Mouse (Mus musculus): ENCODE measurements at regions not wholly inside any gene's neighbourhood (a gene's known extent, or its start where the extent isn't known, plus 50 kb on each side); places are given as distances from the start of the nearest gene placed in this dataset.

DNA sequence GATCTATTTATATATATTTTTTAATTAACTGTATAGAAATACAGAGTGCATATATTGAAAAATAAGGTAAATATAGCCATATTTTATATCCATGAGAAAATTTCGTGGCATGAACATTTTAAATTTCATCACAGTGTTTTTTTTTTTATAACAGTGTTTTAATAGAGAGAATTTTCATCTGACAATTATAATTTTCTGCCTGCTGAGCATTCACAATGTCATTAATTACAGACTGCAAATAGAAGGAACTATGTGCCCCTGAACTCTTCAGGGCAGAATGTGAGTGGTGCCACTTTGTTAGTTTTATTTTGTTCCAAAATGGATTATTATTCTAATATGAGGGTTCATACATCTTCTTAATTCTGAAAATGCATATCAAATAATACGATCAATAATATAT is 358.3 kb upstream of the C030005K15Rik start:
- H3K9me3 ChIP-seq, result no peaks in the 10 kb centered on the region
- DNase-seq (ENCODE audit: low spot score), result no peak
- H3K4me1 ChIP-seq, result no peaks in the 10 kb centered on the region
- no peaks in the 10 kb centered on the region for H3K27me3 ChIP-seq (replicated peaks; ENCODE audit: low read depth, poor library complexity, severe bottlenecking)
- 70% methylated on average over 2 of the region's 2 CpGs for WGBS
- no peak overlapping the region for H3K27ac ChIP-seq (replicated peaks)
- H3K4me3 ChIP-seq, result no peak overlapping the region
- H3K36me3 ChIP-seq (replicated peaks), result no peaks in the 10 kb centered on the region

DNA sequence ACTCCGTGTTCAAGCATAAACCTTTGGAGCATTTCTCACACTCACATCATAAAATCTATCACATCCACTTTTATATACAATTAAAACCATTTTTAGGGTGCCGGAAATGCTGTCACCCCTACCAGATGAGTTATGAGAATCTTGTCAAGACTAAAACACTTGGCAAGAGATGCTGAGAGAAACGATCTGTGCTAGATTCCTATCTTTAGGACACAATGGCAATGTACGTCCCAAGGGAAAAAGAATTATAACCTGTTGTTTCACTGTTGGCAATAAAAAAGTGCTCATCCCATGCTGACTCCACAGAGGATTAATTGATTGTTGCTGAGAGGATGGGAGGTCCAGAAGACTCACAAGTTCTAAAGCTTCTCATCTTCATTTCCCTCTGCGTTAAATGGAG is 389.7 kb upstream of the C030005K15Rik start:
- Histone ChIP-seq H3K4me1 (no peaks in the 10 kb centered on the region), H3K27me3 (replicated peaks; ENCODE audit: low read depth, poor library complexity, severe bottlenecking) (no peaks in the 10 kb centered on the region), H3K4me3 (no peak overlapping the region), H3K9me3 (no peaks in the 10 kb centered on the region), H3K36me3 (replicated peaks) (no peaks in the 10 kb centered on the region), H3K27ac (replicated peaks) (no peak overlapping the region)
- DNase-seq (ENCODE audit: low spot score), result no peak
- WGBS, result 89% methylated on average over 5 of the region's 5 CpGs

DNA sequence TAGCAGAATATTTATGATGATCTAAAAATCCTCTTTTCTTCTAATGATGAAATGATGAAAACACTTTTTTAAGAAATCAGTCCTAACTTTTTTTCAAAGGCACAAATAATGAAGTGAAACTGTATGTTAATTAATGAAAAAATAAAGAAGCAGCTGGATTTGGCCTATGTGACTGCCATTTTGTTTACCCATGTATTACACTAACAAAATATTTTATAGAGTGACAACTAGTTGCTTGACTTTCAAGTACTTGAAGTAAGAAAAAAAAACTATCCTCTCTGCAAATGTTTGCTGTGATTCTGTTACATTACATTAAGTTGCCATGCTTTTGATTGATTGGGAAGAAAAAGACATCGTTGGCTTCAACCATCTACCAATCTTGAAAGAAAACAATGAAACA is 399.2 kb upstream of the C030005K15Rik start:
- Histone ChIP-seq H3K36me3 (replicated peaks) (no peaks in the 10 kb centered on the region), H3K9me3 (no peaks in the 10 kb centered on the region), H3K27ac (replicated peaks) (no peak overlapping the region), H3K4me3 (no peak overlapping the region), H3K4me1 (no peaks in the 10 kb centered on the region), H3K27me3 (replicated peaks; ENCODE audit: low read depth, poor library complexity, severe bottlenecking) (no peaks in the 10 kb centered on the region)
- WGBS, result 91% methylated on average over 1 of the region's 1 CpGs
- DNase-seq (ENCODE audit: low spot score), result no peak

DNA sequence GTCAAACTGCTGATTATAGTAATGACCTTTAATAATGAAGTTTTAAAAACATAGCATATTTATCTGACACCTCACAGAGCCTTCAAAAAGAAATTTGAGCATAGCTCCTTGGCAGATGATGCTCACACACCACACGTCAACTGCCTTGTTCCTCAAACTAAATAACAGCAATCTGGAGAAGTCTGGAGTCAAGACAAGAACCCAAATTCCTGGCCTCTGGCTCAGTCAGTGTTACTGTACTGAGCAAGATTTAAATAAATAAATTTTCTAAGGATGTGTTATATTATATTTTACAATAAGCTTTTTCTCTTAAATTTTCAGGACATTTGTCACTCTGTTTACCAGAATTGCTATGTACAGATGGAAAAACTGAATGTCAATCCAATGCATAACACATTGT is 408.5 kb upstream of the C030005K15Rik start:
- 68% methylated on average over 1 of the region's 1 CpGs for WGBS
- Histone ChIP-seq H3K4me1 (no peaks in the 10 kb centered on the region), H3K9me3 (no peaks in the 10 kb centered on the region), H3K27me3 (replicated peaks; ENCODE audit: low read depth, poor library complexity, severe bottlenecking) (no peaks in the 10 kb centered on the region), H3K36me3 (replicated peaks) (no peaks in the 10 kb centered on the region), H3K4me3 (no peak overlapping the region), H3K27ac (replicated peaks) (no peak overlapping the region)
- DNase-seq (ENCODE audit: low spot score), result no peak

DNA sequence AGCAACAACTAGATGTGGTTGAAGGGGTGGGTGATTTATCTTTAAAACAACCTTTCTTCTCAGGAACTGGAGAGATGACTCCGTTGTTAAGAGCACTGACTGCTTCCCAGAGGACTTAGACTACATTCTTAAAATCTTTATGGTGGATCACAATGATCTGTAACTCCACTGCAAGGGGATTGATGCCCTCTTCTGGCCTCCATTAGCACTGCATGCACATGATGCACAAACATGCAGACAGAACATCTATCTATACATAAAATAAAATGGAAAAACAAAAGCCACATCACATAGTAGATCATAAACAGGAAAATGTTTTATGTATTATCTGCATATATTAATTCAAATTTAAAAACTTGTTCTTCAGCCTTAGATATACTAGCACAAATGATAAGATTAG is 419.2 kb upstream of the C030005K15Rik start:
- DNase-seq (ENCODE audit: low spot score), result no peak
- H3K9me3 ChIP-seq, result no peaks in the 10 kb centered on the region
- no peaks in the 10 kb centered on the region for H3K4me1 ChIP-seq
- H3K4me3 ChIP-seq, result no peak overlapping the region
- H3K27me3 ChIP-seq (replicated peaks; ENCODE audit: low read depth, poor library complexity, severe bottlenecking), result no peaks in the 10 kb centered on the region
- WGBS, result 83% methylated on average over 1 of the region's 1 CpGs
- no peaks in the 10 kb centered on the region for H3K36me3 ChIP-seq (replicated peaks)
- no peak overlapping the region for H3K27ac ChIP-seq (replicated peaks)

DNA sequence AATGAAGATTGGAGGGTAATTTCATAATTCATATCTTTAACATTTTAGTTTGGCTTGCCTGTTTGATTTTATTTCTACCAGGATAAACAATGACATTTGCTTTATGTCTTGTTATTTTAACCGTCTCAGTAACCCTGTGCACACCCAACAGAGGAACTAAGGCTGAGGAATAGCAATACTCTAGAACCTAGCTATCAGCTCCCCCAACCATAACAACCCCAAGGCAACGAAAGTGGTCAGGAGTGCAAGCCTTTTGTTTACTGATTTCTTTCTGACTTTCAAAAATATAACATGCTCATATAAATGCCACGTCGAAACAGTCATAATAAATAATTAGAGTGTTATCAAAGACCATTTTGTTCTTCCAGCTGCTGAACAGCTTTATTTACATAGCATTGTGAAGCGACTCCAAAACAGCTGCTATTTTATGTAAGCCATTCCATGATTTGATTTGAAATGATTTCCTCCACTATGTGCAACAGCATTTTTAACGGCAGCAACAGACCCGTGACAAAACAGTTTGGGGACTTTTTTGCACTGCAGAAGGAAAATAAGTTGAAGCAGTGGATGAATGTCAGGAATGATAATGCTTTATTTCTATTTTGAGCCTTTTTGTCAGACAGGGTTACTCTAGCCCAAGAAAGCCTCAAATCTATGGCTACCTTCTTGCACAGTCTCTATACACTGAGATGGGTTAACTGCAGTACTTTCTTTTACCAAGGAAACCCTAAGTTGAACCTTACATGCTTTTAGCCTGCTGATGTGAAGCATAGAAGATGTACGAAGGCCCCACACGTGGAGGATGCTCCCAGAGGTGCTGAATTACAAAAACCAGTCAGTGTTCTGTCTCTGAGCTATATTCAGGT is 420.7 kb upstream of the C030005K15Rik start:
- H3K4me3 ChIP-seq, result no peak overlapping the region
- no peaks in the 10 kb centered on the region for H3K4me1 ChIP-seq
- 79% methylated on average over 9 of the region's 9 CpGs for WGBS
- no peak for DNase-seq (ENCODE audit: low spot score)
- H3K27ac ChIP-seq (replicated peaks), result no peak overlapping the region
- H3K9me3 ChIP-seq, result no peaks in the 10 kb centered on the region
- no peaks in the 10 kb centered on the region for H3K27me3 ChIP-seq (replicated peaks; ENCODE audit: low read depth, poor library complexity, severe bottlenecking)
- H3K36me3 ChIP-seq (replicated peaks), result no peaks in the 10 kb centered on the region

DNA sequence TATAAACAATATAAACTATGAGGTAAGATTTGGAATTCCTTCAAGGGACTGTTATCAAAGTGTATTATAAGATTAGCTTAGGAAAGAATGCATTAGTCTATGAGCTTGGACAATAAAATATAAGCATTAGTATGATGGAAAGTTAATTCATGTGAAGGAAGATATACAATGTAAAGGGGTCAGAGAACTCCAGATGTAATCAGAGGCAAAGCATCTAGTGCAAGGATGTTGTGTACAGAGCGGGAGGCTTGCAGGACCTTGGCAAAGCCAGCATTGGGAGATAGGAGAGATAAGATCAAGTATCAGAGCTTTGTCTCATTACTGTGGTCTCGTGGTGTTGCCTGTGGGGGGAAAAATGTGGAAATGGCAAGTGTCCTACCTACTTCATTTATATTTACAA is 429.4 kb upstream of the C030005K15Rik start:
- H3K36me3 ChIP-seq (replicated peaks), result no peaks in the 10 kb centered on the region
- no peaks in the 10 kb centered on the region for H3K9me3 ChIP-seq
- WGBS, result 69% methylated on average over 2 of the region's 2 CpGs
- no peak for DNase-seq (ENCODE audit: low spot score)
- no peak overlapping the region for H3K27ac ChIP-seq (replicated peaks)
- H3K27me3 ChIP-seq (replicated peaks; ENCODE audit: low read depth, poor library complexity, severe bottlenecking), result no peaks in the 10 kb centered on the region
- H3K4me3 ChIP-seq, result no peak overlapping the region
- H3K4me1 ChIP-seq, result no peaks in the 10 kb centered on the region

DNA sequence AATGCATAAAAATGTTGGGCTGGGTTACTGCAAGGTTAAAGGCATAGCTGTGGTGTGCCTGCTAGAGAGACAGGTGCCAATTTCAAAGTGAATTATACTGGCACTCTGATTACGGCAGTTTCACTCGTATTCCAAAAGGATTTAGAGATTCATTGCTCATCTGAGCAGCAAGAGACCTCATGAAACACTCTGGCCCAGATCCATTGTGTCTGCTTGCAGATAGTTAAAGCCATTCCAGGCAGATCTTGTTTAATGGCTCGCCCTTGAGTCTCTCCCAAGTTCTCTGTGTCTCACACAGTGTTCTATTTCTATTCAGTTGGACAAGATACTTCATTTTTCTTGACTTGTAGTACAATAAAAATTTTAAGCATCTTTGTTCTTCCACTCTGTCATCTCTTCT is 459.1 kb upstream of the C030005K15Rik start:
- no peak for DNase-seq (ENCODE audit: low spot score)
- 78% methylated on average over 3 of the region's 3 CpGs for WGBS
- H3K27me3 ChIP-seq (replicated peaks; ENCODE audit: low read depth, poor library complexity, severe bottlenecking), result no peaks in the 10 kb centered on the region

DNA sequence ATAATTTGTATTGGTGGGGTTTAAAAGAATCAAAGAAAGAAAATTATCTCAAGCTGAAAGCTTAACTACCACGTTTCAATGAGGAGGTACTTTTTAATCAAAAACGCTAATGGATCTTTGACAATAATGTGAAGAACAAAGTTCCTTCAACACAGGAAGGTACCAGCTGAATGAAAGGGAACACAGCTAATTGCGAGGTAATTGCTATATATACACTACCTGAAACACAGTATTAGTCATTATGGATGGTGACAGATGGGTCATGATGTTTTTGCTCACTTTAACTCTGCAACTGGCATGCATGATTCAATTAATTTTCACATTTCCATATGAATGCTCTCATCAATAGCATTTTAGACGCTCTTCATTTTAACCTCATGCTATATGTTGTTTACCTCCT is 470.3 kb upstream of the C030005K15Rik start:
- no peaks in the 10 kb centered on the region for H3K4me1 ChIP-seq

More for the DNA sequence above, 459.1 kb upstream of the C030005K15Rik start:
- Histone ChIP-seq H3K4me3 (no peak overlapping the region), H3K9me3 (no peaks in the 10 kb centered on the region), H3K27ac (replicated peaks) (no peak overlapping the region), H3K4me1 (no peaks in the 10 kb centered on the region), H3K36me3 (replicated peaks) (no peaks in the 10 kb centered on the region)

DNA sequence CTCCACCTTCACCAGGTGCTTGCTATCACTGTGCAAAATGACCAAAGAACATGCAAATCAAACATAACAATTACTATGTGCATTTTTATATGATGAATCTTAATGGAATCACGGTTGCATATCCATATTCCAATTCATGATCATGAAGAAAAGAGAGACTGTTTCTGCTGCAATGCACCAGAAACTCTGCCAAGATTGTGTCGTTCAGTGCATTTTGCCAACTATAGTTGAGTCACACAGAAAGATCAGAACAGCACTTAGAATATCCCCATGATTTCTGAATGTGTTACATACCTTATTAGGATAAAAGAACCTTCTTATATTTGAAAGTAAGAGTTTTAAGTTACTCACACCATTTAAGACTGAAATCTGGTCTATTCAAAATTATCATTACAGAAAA is 483.7 kb upstream of the C030005K15Rik start:
- Histone ChIP-seq H3K27me3 (replicated peaks; ENCODE audit: low read depth, poor library complexity, severe bottlenecking) (no peaks in the 10 kb centered on the region), H3K4me3 (no peak overlapping the region), H3K4me1 (no peaks in the 10 kb centered on the region), H3K9me3 (no peaks in the 10 kb centered on the region), H3K36me3 (replicated peaks) (no peaks in the 10 kb centered on the region), H3K27ac (replicated peaks) (no peak overlapping the region)
- no peak for DNase-seq (ENCODE audit: low spot score)
- 87% methylated on average over 2 of the region's 2 CpGs for WGBS

More for the DNA sequence above, 470.3 kb upstream of the C030005K15Rik start:
- Histone ChIP-seq H3K27me3 (replicated peaks; ENCODE audit: low read depth, poor library complexity, severe bottlenecking) (no peaks in the 10 kb centered on the region), H3K27ac (replicated peaks) (no peak overlapping the region), H3K9me3 (no peaks in the 10 kb centered on the region), H3K36me3 (replicated peaks) (no peaks in the 10 kb centered on the region), H3K4me3 (no peak overlapping the region)
- WGBS, result 87% methylated on average over 4 of the region's 4 CpGs
- DNase-seq (ENCODE audit: low spot score), result no peak

DNA sequence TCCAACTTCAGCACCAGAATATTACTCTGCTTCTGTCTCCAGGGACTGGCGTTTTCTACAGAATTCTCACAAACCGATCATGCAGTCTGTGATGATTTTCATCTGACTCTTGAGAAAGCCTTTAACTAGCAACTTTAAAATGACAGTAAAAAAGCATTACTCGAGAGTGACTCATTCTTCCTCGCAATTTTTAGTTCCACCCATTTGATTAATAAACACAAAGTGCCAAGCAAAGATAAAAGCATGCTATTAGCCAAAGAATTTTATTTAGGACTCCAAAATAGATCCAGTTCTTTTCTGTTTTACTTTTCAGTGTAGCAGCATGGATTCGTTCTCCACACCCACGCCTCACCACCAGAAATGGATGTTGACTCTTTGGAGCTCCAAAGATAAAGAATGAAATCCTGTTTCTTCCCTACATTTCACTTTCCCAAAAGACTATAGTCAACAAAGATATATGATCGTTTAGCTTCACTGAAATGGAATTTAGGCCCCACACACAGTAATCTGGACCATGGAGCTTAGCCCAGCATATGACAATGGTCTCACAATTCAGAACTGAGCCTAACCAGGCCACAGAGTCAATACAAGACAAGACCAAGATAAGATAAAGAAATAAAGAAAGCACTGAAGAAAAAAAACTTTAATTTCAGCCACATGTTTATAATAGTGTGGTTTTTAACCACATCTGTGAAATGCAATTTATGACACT is 486.5 kb upstream of the C030005K15Rik start:
- WGBS, result 81% methylated on average over 7 of the region's 7 CpGs
- Histone ChIP-seq H3K27ac (replicated peaks) (no peak overlapping the region), H3K36me3 (replicated peaks) (no peaks in the 10 kb centered on the region), H3K4me3 (no peak overlapping the region), H3K27me3 (replicated peaks; ENCODE audit: low read depth, poor library complexity, severe bottlenecking) (no peaks in the 10 kb centered on the region), H3K9me3 (no peaks in the 10 kb centered on the region), H3K4me1 (no peaks in the 10 kb centered on the region)
- DNase-seq (ENCODE audit: low spot score), result no peak

DNA sequence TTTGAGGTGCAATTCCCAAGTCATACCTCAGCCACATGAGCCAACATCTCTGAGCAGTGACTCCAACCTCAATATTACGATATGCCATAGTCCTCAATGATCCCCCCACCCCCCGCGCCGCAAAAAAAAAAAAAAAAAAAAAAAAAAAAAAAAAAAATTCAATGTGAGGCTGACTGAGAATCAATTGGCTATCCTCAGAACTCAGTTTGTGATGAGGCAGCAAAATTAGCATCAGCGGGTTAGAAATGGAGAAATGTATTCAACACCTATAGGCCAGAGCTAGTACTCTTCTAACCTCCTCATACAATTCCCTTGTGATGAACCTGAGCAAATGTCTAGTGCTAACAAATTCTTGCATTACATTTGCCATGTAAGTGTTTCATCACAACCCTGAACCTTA is 504.5 kb upstream of the C030005K15Rik start:
- H3K9me3 ChIP-seq, result no peaks in the 10 kb centered on the region
- DNase-seq (ENCODE audit: low spot score), result no peak
- no peak overlapping the region for H3K4me3 ChIP-seq
- 90% methylated on average over 5 of the region's 5 CpGs for WGBS
- H3K4me1 ChIP-seq, result peaks cover 15% of the 10 kb centered on the region
- no peaks in the 10 kb centered on the region for H3K36me3 ChIP-seq (replicated peaks)
- H3K27ac ChIP-seq (replicated peaks), result no peak overlapping the region
- no peaks in the 10 kb centered on the region for H3K27me3 ChIP-seq (replicated peaks; ENCODE audit: low read depth, poor library complexity, severe bottlenecking)

DNA sequence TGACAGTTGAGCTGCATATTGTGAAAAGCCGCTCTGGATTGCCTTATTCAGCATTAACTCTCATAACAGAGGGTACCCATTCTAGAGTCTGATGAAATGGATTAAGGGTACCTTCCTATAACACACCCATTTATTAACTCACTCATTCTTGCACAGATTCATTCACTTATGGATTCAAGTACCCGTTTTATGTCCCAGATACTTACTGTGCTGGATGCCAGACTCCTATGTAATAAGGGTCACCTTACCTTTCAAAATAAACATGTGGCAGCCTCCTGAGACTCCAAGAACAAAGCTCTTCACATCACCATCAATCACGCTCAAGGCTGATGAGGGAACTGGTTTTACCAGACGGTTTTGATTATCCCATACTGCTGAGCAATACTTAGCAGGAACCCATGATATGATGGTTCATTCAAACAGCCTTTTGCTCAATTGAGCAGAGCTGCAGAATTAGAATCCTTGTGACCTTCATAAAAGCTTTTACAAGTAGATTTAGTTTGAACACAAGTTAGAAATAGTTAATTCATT is 505.2 kb upstream of the C030005K15Rik start:
- Histone ChIP-seq H3K4me3 (no peak overlapping the region), H3K9me3 (no peaks in the 10 kb centered on the region), H3K27me3 (replicated peaks; ENCODE audit: low read depth, poor library complexity, severe bottlenecking) (no peaks in the 10 kb centered on the region), H3K36me3 (replicated peaks) (no peaks in the 10 kb centered on the region), H3K27ac (replicated peaks) (no peak overlapping the region), H3K4me1 (peaks cover 15% of the 10 kb centered on the region)
- 44% methylated on average over 4 of the region's 4 CpGs for WGBS
- peak; percentile 64 for DNase-seq (ENCODE audit: low spot score)

All from embryonic facial prominence, embryonic 10.5 days (tissue).